Mouse (Mus musculus) frontal cortex, postnatal 25 days (tissue): ENCODE measurements around the gene Gm9837.
"Not testable (repeated sequence)": the region's sequence is repeated elsewhere in the genome, so short reads cannot be mapped to it uniquely, and the experiment has no call there.

Experiments
- DNase-seq, 2 experiments: peaks; one replicate each; pipeline ENCODE4 v3.0.0; 2022; ENCODE audit warnings: low spot score in 2 of 2

Gm9837 gene

DNA sequence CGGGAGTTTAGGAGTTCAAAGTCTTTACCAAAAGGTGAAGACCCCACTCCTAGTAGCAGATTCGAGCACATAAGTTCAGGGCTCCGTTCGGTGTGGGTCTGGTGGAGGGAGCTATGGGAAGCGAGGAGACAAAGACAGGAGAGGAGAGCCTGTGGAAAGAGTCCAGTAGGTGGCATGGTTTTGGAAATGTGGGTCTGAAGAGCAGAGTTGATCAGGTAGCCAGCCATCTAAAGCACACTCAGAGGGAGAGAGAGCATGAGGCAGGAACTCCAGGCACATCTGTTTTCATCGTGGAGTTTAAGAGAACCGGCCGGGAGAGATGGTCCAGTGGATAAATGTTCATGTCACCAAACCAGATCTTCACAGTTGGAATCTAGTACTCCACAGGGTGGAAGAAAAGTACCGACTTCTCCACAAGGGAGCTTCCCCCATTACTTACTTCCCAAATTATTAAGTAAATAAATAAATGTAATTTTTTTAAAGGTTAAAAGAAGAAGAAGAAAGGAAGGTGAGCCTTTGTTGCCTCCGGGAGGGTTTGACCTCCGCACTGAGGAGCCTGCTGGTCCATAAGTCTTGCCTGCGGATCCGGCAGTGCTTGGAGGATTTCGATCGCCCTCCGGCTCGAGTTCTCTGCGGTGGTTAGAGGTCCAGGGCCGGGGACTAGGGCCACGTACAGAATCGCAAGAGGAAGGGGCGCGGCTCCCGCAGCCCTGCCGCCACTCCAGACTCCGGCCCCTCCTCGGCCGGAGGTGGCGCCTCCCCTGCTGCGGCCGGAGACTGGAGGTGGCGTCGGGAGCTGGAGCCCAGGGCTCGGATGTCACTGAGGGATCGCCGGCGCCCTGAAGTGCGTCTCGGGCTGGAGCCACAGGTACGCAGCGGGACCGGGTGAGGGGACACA is 13.6 kb downstream of the Gm9837 start, which contains the start of the genes Gm10447 and Shroom1:
Gene Gm10447, minus strand, starts transcription at position 637 of the 898 bp plus-strand sequence.
Gene Shroom1, plus strand, starts transcription at position 732 of the 898 bp plus-strand sequence.
- no peak for DNase-seq

DNA sequence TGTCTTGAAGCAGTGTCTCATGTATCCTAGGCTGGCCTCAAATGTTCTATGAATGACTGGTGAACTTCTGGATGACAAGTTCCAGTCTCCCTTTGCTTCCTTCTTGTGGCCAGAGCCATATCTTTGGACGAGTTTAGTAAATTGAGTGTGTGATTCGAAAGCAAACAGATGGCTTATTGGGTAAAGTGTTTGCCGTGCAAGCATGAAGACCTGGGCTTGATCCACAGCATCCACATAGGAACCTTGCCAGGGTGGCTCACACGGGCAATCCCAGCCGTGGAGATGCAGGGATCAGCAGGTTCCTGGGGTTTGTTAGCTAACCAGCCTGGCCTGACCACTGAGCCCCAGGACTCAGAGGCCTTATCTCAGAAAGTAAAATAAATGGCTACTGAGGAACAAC is 17.2 kb downstream of the Gm9837 start:
- no peak for DNase-seq

DNA sequence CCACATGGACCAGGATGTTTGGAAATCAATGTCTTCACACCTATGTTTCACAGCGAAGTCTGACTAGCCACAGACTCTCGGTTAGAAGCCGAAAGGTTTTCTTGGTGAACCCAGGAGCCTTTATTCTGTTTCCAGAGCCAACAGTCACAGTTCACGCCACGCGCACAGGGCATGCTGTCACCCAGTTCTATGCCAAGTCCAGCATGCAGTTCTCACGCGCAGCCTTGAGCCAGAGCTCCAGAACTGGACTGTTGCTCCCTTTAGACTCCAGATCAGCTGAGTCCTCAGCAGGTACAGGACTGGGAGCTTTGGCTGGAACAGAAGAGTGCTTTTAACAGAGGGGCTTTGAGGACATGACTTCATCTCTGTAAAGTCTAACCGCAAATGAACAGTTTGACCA is 17.9 kb downstream of the Gm9837 start:
- no peak for DNase-seq

DNA sequence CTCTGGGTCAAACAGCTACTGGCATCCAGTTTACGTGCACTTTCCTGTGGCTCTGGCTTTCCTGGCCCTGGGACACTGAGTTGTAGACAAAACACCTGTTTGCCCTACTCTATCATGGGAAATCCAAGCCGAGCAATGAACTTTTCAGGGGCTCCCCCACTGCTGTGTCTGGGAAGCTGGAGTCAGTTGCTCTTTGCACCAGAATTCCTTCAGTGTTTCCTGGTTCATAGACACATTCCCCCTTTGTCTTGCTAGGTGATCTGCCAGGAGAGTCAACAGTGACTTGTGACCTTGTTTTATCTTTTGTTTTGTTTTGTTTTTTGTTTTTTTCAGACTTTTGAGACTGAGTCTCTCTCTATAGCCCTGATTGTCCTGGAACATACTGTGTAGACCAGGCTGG is 18.9 kb downstream of the Gm9837 start:
- no peak for DNase-seq

DNA sequence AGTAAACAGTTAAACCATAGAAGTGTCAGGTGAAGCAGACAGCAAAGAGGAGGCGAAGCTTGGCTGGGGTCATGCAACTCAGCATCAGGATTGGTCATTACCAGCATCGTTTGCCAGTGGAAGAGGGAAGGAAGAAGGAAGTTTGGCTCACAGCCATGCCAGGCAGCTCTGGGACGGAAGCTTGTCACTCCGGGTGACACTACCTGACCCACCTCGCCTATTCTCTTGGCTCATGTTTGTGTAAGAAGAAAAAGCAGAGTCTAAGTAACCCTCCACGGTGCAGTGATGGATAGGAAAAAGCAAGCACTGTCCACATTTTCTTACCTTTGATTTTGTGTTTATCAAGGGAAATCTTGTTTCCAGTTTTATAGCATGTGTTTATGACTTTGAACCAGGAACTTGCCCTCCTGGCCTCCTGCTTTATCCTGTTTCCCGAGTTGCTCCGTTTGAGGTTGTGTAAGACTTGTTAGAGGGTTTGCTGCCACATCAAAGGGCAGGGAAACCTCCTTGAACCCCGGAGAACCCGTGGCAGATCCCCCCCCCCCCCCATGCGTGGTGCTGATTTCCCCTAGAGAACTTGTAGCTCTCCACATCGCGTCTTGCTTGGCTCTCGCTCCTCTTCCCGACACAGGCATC is 20.1 kb downstream of the Gm9837 start:
- no peak for DNase-seq

DNA sequence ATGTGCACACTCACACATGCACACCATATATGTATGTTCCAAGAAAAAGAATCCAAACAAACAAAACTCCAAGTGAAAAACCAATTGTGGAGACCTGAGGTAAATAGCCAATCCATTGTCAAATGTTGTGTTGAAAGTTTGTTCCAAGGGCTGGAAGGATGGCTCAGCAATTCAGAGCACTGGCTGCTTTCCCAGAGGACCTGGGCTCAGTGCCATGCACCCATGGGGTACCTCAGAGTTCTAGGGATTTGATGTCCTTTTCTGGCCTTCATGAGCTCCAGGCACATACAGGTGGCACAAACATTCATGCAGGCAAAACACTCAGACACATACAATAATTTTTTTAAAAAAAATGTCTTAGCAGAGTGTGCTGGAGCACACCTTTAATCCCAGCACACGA is 21.8 kb downstream of the Gm9837 start:
- no peak for DNase-seq

DNA sequence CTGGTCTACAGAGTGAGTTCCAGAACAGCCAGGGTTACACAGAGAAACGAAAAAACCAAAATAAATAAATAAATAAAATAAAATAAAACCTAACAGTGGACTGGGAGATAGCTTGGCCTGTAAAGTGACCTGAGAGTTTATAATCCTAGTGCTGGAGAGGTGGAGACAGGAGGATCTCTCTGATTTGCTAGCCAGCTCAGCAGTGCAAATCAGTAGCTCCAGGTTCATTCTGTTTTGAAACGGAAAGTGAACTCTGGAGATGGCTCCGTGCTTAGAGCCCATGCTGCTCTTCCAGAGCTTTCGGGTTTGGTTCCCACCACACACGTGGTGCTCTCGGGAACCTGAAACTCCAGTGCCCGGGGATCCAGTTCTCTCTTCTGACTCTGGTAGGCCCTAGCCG is 22.3 kb downstream of the Gm9837 start:
- DNase-seq = no peak

DNA sequence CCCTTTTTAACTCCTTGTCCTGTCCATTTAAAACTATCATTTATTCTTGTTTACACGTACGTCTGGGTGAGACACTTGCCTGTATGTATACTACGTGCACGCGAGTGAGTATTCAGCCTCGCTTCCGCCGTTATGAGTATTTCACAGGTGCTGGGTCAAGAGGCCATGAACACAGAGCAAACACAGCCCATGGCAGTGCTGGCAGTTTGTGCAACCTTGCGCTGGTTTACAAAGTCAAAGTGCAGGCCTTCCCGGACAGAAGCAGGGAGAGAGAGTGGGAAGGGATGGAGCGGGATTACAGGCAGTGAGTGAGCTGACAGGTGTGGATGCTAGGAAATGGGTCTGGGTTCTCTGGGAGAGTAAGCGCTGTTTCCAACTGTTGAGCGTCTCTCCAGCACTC is 24.1 kb downstream of the Gm9837 start:
- DNase-seq = no peak

DNA sequence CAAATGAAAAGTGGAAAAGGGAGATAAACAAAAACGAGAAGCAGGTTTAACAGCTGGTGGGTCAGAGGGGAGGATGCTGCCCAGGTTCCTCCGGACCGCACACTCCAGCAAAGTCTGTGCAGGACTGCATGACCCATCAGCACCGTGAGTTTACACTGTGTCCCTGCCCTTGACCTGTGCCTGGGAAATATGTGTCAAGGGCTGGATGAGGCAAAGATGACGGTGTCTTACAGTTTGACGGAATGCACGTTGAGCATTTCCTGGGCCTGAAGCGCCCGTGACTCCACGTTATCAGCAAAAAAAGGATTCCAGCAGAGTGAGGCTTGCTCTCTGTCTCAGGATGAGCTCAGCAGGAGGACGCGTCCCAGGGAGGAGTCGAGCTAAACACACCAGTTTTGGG is 24.7 kb downstream of the Gm9837 start:
- no peak for DNase-seq

DNA sequence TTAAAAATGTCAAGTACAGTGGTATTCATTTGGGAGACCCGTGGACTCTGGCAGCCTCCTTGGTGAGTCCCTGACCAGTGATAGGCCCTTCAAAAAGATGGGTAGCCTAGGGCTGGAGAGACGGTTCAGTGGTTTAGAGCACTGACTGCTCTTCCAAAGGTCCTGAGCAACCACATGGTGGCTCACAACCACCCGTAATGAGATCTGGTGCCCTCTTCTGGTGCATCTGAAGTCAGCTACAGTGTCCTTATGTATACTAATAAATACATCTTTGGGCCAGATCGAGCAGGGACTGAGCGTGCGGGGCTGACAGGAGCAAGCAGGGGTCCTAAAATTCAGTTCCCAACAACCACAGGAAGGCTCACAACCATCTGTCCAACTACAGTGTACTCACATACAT is 26.4 kb downstream of the Gm9837 start:
- DNase-seq = no peak

DNA sequence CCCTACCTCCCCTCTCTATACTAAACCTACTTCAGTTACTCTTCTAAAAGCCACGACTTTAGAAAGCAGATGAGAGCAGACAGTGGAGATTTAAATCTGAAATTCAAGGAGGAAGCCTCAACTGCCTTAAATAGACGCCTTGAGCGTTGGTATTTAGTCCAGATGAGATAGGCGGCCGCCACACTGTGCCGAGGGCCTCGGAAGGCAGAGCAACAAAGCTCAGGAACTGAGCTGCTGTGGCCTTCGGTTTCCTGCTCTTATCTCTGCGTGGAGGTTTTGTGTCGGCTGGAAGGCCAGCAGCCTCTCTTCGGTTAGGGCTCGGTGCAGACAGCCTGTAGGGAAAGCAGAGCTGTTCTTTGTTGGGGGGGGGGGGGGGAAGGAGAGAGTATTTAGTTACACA is 28.4 kb downstream of the Gm9837 start:
- DNase-seq = no peak

DNA sequence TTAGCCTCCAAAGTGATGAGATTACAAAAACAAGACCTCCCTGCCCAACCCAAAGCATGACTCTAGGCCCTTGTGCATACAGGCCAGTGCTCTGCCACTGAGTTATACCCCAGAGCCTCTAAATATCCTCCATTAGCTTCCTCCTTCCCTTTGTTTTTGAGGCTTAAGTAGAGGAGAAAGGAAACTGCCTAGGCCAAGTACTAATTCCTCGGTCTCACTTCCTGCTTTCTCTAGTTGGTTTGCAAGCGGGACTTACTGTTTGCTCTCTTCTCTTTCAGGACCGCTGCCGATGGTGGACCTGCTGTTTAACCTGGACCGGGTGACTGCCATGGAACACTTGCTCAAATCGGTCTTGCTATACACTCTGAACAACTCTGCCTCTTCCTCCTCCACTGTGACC is 33.9 kb downstream of the Gm9837 start:
- DNase-seq = no peak

DNA sequence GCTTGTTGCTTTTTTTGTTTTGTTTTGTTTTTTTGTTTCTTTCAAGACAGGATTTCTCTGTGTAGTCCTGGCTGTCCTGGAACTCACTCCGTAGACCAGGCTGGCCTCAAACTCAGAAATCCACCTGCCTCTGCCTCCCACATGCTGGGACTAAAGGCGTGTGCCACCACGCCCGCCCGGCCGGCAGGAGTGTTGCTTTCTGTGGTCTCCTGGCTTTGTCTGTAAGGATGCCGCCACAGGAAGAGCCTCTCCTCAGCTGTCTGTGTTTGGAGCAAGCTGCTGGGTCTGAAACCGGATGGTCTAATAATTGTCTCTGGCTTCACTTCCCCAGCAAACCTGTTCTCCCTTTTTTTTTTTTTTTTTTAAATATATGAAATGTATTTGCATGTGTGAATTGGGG is 34.8 kb downstream of the Gm9837 start:
- no peak for DNase-seq

DNA sequence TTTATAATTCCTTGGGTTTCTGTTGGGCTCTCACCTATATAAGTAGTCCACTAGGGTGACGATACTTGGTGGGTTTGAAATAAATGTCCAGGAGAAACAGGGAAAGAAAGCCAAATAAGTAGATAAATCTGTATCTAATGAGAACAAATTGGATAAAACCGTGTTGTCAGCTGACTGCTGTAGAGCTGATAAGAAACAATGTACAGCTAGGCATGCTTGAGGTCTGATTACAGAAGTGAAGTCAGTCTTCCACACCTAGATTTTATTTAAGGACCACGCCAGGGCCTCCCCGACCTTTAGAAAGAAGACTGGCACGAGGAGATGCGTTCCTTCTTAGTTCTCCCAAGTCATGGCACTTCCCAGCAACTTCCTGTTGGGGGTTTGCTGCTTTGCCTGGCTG is 37.2 kb downstream of the Gm9837 start:
- DNase-seq = no peak

DNA sequence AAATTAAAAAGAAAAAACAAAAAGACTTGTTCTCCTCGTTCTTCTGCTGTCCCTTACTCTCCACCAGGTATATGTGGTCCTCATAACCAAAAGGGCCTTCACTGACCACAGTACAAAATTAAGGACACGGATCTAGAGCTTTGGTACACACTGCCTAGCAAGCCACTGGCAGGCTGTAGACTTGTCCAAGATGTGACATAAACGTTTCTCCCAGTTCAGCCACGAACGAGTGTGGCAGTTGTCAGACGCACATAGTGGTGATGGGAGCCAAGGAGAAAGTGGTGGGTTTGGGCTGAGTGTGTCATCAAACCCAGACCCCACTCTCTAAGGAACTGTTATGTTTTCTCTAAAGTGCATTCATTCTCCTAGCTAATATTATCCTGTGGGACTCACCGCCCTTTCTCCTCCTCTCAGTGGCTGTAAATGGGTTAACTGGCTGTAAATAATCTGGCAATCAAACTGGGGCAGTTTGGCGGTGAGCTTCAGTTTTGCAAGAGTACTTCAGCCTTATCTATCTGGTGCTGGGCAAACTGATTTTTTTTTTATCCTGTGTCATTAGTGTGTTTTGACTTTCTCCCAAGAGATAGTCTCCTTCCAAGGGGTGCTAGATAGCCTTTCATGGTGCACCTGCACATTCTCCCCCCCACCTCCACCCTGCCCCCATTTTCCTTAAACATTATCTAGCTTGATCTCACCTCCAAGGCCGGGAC is 38.8 kb downstream of the Gm9837 start:
- no peak for DNase-seq

DNA sequence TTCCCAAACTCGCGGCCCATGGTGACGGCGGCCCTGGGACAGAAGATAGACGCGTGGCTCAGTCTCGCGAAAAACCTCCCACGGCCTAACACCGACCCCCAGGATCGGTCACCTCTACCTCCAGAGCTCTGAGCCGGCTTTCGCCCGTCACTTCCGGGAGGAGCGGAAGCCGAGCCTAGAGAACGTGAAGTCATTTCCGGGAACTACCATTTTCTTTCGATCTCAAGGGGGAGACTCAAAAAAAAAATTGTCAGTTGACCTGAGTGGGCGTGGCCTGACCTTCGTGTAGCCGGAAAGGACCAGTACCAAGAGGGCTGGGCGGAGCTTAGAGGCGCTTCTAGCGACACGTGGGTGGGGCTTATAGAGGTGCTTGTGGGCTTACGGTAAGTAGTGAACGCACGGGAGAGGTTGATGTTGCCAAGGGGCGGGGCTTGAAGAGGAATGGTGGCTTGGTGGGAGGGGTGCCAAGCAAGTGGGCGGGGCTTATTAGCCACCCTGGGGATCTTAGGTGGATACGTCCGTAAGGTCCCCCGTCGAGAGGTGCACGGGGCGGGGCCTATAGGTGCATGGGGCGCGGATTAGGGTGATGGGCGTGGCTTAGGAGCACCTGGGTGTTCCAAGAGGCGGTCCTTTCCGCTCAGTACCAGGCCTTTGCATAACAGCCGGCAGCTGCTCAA is 39.5 kb downstream of the Gm9837 start, which contains the start of the genes Uqcrq and Gdf9:
Gene Uqcrq, minus strand, starts transcription at position 162 of the 677 bp plus-strand sequence.
Gene Gdf9, plus strand, starts transcription at position 354 of the 677 bp plus-strand sequence.
- DNase-seq = peak; percentile 99

DNA sequence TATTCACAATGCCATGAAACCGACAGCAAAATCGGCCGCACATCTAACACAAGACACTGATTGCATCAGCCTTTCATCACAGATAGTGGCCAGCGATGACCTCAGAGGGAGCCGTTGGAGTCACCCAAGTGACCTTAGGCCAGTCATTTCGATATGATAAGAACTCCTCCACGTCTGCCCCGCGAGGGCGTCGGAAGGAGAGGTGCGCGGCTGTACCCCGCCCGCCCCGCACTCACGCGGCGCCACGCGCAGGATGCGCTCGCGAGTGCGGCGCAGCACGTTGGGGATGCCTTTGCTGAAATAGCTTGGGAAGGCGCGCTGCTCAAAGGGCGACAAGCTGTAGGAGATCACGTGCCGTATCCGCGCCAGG is 40.0 kb downstream of the Gm9837 start:
- DNase-seq = no peak

DNA sequence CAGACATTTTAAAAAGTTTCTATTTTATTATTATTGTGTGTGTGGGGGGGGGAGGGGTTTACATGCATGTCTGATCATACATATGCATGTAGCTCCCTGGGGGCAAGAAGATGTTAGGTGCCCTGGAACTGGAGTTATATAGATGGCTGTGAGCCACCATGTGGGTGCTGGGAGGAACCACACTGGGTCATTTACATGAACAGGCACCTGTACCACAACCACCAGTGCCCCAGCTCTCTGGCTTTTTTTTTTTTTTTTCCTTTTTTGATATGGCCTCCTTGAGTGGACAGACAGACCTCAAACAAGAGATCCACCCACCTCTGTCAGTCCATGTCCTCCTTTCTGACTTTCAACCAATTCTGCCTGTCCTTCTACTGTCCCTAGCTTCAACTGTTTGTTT is 41.1 kb downstream of the Gm9837 start:
- DNase-seq = no peak

DNA sequence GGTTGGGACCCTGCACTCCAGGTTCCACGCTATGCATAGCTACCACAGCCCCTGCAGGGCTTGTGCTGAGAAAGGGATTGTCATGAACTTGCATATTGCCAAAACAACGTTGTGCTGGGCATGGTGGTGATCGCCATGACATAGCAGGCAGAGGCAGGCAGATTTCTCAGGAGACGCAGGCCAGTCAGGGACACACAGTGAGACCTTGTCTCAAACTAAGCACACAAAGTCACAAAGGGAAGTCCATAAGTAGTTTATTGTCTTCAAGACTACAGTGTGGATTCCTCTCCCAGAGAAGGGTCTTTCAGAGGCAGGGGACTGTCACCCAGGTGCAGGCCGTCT is 41.6 kb downstream of the Gm9837 start:
- DNase-seq = no peak

DNA sequence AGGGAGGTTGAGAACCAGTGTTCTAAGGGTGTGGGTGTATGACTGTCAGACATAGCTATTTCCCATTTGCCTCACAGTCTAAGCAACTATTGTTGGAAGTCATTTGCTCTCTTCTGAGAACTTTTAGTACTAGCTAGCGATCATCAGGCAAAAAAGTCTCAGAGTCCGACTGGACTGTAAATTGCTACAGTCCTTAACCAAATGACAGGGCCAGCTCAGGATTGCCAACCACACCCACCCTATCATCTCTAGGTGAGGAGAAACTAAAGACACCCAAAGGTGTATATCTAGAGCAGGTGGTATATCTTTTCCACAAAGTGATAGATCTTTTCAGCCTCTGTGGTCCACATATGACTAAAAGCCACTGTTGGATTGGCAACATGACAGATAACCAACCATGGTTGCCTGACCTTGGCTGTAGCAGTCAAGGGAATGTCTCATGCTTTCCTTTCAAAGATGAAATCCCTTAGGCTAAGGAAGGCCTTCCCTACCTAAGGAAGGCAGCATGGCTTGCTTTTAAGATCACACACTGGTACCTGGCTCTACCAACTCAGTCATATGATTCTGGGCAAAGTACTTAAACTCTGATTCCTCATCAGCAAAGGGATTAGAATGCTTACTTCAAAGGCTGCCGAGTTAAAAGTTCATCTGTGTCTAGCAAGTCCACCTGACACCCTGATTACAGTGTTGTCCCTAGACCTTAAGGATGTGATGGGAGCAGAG is 42.1 kb downstream of the Gm9837 start:
- DNase-seq = no peak

DNA sequence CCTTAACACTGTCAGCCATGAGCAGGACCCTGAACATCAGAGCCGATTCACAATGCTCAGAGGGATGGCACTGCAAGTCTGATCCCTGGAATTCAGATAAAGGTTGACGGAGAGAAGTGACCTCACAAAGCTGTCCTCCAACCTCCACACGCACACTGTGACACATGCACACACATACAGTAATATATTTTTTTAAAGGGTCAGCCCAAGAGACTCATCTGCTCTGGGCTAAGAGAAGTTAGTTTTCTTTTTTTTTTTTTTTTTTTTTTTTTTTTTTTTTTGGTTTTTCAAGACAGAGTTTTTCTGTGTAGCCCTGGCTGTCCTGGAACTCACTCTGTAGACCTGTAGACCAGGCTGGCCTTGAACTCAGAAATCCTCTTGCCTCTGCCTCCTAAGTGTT is 43.4 kb downstream of the Gm9837 start:
- DNase-seq = not testable (repeated sequence)
